Mouse (Mus musculus): ENCODE data around the gene Smad3.

- TF ChIP-seq CTCF (IDR thresholded peaks at IDR 0.05; ENCODE audit: borderline replicate concordance, extremely low read depth, insufficient read depth, insufficient read length): no peak
- no peak for TF ChIP-seq POLR2A (IDR thresholded peaks at IDR 0.05; ENCODE audit: borderline replicate concordance, extremely low read depth, insufficient read depth, insufficient read length, poor library complexity, severe bottlenecking)
These were observed 109.3 kb downstream of the Smad3 start for GRCm38 (mm10) chr9:63648520-63648918.

All from brain, embryonic 14.5 days (tissue).